Mouse (Mus musculus) stomach, embryonic 14.5 days (tissue): Measurements from ENCODE around the gene Zbtb7b. TPM values are rescaled to one million over a fixed set of nuclear protein-coding genes. Genes with fewer than 3 reads are reported as not detected.

Source experiments
- ATAC-seq: fragments of 200-750 bp; cut with Nextera tagmentation; 2 replicates; pipeline ENCODE4 v1.8.0; 2017; ENCODE audit warnings: low read depth, moderate TSS enrichment; ENCODE audit not compliant: insufficient number of reproducible peaks, insufficient read depth, low FRiP score
- H3K27ac ChIP-seq: fragments of 300-500 bp; sonication (generic); 2 replicates; pipeline ENCODE4 v1.5.1; 2014; ENCODE audit warnings: mild to moderate bottlenecking, low read length, moderate library complexity, mixed read lengths
- H3K27me3 ChIP-seq: fragments of 300-500 bp; sonication (generic); 2 replicates; pipeline ENCODE4 v1.6.1; 2014; ENCODE audit warnings: low read length, control low read depth, mixed read lengths; ENCODE audit not compliant: control insufficient read depth, insufficient read depth
- H3K36me3 ChIP-seq: fragments of 300-500 bp; sonication (generic); 2 replicates; pipeline ENCODE4 v1.6.1; 2014; ENCODE audit warnings: mild to moderate bottlenecking, control low read depth, low read length, moderate library complexity, mixed read lengths; ENCODE audit not compliant: control insufficient read depth, insufficient read depth
- H3K4me1 ChIP-seq: fragments of 300-500 bp; sonication (generic); 2 replicates; pipeline ENCODE4 v1.6.1; 2014; ENCODE audit warnings: low read length, control low read depth, mixed read lengths; ENCODE audit not compliant: control insufficient read depth, insufficient read depth
- H3K4me2 ChIP-seq: fragments of 300-500 bp; sonication (generic); replicated peaks from 2 replicates; pipeline ENCODE4 v1.6.1; 2014; ENCODE audit warnings: low read depth, low read length, control low read depth
- H3K4me3 ChIP-seq: fragments of 300-500 bp; sonication (generic); 2 replicates; pipeline ENCODE4 v1.5.1; 2014; ENCODE audit warnings: low read depth, low read length, control low read depth
- H3K9ac ChIP-seq: fragments of 300-500 bp; sonication (generic); replicated peaks from 2 replicates; pipeline ENCODE4 v1.6.1; 2014; ENCODE audit warnings: low read depth, mild to moderate bottlenecking, control low read depth, low read length, moderate library complexity, mixed read lengths
- H3K9me3 ChIP-seq: fragments of 300-500 bp; sonication (generic); 2 replicates; pipeline ENCODE4 v1.6.1; 2016; ENCODE audit warnings: low read depth, low read length, control low read depth; ENCODE audit not compliant: control insufficient read depth
- WGBS: fragments of 180-500 bp; shearing (Covaris S2); extraction: QIAGEN DNeasy Blood & Tissue Kit; methylation state at CpG from one replicate; pipeline ENCODE4 v1.1.7; 2014; 5-methylcytosine and 5-hydroxymethylcytosine counted together
- polyA plus RNA-seq: library from polyadenylated mRNA; unstranded; fragments of >200 nt; fragmentation: Nextera tagmentation; extraction: Ambion mirVana; gene quantifications from 2 replicates; pipeline ENCODE4 v1.2.1, GENCODE M21; 2014

The Zbtb7b gene
- polyA plus RNA-seq, 1 experiment from 2014 or later: 4.5 TPM

DNA sequence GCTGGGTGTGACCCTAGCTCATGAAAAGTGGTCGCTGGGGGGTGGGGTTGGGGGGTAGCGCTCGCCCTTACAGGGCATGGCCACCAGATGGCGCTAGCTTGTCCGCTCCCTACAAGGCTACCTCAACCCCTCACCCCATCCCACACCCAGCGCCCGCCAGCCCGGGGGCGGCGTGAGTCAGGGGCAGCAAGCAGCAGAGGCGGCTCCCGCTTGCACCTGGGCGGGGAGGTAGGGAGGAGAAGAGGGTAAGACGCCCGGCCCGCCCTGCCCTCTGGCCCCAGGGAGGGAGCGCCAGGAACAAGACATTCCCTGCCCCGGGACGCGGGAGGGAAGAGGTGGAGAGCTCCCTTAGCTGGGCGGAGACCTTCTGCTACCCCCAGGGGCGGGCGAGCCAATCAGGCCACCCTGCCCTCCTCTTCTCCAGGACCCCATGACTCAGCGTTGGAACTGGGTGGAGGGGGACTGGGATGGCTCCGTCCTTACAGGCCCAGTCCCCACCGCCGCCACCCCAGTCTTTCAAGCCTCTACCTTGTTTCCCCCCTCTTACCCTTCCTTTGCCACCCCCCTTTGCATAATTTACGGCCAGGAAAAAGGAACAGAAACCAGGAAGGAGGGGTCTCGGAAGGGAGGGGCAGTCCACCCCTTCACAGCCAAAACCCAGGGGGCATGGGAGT, 16.0 kb downstream of the Zbtb7b start:
- Histone ChIP-seq H3K36me3 (no peaks in the 10 kb centered on the region; the same call in 1 of the 2 replicates), H3K27ac (peak overlapping the region; percentile 66; the same call in 1 of the 2 replicates), H3K4me1 (peaks cover 12% of the 10 kb centered on the region), H3K27me3 (no peaks in the 10 kb centered on the region), H3K4me2 (peak overlapping the region; percentile 58), H3K4me3 (peak overlapping the region; percentile 43), H3K9ac (peak overlapping the region; percentile 33; the same call in 1 of the 2 replicates), H3K9me3 (no peaks in the 10 kb centered on the region)
- 1% methylated on average over 29 of the region's 29 CpGs for WGBS
- ATAC-seq: peak; percentile 90

DNA sequence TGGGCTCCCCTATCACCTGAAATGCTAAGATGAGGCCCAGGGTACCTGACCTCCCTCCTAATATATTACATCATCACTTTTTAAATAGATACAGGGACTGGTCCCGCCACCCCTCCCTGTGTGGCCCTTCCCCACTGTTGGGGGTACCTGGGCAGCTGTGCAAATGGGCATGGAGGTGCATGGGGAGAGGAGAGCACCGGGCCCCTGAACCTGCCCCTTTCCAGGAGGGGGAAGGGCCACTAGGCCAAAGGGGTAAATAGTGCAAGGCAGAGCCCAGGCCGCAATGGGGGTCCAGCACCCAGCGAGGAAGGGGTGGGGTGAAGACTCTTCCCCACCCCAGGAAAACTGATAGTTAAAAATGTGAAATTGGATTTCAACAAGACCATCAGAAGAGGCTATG, 16.7 kb downstream of the Zbtb7b start:
- H3K27ac ChIP-seq: no peak overlapping the region

DNA sequence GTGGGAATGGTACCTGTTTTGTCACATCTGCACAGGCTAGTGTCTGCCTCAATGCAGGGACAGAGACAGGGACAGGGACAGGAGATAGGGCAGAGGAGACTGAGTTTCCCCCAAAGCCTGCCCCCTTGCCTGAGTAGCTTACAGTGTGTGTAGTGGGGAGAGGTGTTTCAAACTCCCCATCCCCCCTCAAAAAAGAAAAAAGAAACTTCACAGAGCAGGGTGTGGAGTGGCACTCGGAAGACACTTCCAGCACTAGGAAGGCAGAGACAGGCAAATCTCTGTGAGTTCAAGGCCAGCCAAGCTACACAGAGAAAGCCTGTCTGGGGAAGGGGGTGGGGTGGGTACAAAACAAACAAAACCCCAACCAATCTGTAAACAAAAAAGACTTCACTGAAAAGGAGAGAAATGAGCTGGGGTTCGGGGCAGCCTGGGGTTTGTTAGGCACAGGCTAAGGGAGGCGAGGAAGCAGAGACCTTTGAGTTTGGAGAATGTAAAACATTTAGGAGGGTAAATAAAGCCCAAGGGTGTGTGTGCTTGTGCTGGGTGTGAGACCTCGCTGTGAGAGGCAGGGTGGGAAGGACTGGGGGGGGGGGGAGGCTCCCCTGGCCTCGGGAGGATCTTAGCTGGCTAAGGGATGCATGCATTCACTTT, 20.9 kb downstream of the Zbtb7b start:
- Histone ChIP-seq H3K4me1 (peaks cover 10% of the 10 kb centered on the region), H3K27me3 (no peaks in the 10 kb centered on the region), H3K4me3 (no peak overlapping the region), H3K4me2 (no peak overlapping the region), H3K9me3 (no peaks in the 10 kb centered on the region), H3K36me3 (no peaks in the 10 kb centered on the region), H3K27ac (no peak overlapping the region), H3K9ac (no peak overlapping the region)
- ATAC-seq: no peak
- 31% methylated on average over 5 of the region's 5 CpGs for WGBS

More for the DNA sequence above, 16.7 kb downstream of the Zbtb7b start:
- peak overlapping the region; percentile 33; the same call in 1 of the 2 replicates for H3K9ac ChIP-seq
- H3K9me3 ChIP-seq: no peaks in the 10 kb centered on the region
- H3K4me1 ChIP-seq: peaks cover 12% of the 10 kb centered on the region
- peak overlapping the region; percentile 43; the same call in 1 of the 2 replicates for H3K4me3 ChIP-seq
- no peaks in the 10 kb centered on the region; the same call in 1 of the 2 replicates for H3K36me3 ChIP-seq
- no peak for ATAC-seq
- H3K27me3 ChIP-seq: no peaks in the 10 kb centered on the region
- H3K4me2 ChIP-seq: peak overlapping the region; percentile 58
- WGBS: 72% methylated on average over 4 of the region's 4 CpGs

DNA sequence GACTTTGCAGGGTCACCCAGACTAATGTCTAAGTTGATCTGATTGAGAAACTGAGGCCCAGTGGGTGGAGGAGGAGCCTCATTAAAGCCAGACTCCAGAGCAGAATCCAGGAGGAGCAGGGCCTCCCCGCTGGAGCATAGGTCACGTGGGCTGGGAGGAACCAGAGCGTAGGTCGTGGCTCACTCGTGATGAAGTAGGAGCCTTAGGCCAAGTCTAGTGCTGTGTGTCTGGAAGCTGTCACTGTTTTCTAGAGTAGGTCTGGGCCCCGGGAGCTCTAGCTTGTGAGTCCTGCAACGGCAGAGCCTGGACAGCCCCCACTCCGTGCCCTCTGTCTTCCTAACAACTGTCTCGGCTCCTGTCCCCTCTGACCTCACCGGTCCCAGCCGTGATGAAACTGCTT, 27.2 kb downstream of the Zbtb7b start:
- ATAC-seq: no peak
- H3K9ac ChIP-seq: no peak overlapping the region
- no peak overlapping the region for H3K27ac ChIP-seq
- no peaks in the 10 kb centered on the region for H3K27me3 ChIP-seq
- no peaks in the 10 kb centered on the region for H3K36me3 ChIP-seq
- no peaks in the 10 kb centered on the region for H3K9me3 ChIP-seq
- H3K4me1 ChIP-seq: 0 out of 2 replicates have a peak, but pooled peaks cover 4% of the 10 kb centered on the region
- H3K4me3 ChIP-seq: no peak overlapping the region
- no peak overlapping the region for H3K4me2 ChIP-seq
- WGBS: 59% methylated on average over 11 of the region's 11 CpGs

DNA sequence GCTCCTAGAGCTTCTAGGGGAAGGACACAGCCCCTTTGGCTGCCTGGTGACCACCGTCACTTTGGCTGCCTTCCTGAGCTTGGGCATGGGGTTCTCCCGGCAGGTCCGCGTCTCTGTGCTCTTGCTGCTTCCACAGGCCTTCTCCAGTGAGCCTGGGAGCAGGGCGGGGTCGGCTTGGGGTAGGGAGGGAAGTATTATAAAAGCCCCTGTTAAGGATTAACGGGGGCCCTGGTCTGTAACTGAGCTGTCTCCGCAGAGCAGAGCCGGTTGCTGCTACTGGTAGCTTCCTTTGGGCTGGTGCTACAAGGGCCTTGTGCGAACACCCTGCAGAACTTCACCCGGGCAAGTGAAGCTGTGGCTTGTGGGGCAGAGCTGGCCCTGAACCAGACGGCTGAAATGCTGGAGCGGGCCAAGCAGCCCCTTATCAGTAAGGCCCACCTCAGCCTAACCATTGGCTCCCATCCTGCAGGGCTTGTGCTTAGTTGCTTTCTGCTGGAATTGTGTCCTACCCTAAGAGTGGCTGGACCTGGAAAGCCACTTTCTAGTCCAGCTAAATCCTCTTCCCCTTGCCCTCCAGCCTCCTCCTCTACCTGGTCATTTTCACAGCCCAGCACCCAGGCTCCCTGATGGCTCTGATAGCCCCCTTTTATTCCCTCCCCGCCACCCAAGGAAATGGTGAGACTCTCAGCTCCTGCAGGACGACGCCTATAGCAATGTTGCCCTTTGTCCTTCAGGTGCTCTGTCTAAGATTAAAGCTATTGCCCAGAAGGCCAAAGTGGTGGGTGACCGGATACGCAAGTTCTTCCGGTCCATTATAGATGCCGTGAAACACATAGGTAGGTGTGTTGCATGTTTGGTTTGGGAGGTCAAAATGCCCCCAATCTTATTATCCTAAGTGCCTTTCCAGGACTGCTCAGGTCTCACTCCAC, 28.8 kb downstream of the Zbtb7b start:
- H3K36me3 ChIP-seq: no peaks in the 10 kb centered on the region
- H3K4me1 ChIP-seq: 0 out of 2 replicates have a peak, but pooled peaks cover 4% of the 10 kb centered on the region
- H3K27ac ChIP-seq: no peak overlapping the region
- H3K9me3 ChIP-seq: no peaks in the 10 kb centered on the region
- H3K27me3 ChIP-seq: no peaks in the 10 kb centered on the region
- H3K4me3 ChIP-seq: no peak overlapping the region
- H3K4me2 ChIP-seq: no peak overlapping the region
- no peak for ATAC-seq
- H3K9ac ChIP-seq: 0 out of 2 replicates have a peak overlapping the region, but pooled peaks have one; percentile 33
- WGBS: 63% methylated on average over 20 of the region's 20 CpGs

DNA sequence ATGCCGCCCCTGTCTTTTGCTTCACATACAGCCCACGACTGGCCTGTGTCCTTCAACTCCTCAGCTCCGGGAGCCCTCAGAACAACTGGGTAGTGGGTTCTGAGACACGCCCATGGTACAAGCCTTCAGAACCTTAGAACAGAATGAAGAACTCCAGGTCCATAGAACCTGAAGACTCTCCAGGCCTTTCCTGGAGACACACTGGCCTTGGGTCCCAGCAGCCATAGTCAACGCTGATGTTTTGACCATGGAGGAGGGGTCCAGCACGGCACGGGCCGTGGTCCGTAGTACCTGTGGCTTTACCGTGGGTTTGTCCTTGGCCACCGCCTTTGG, 29.5 kb downstream of the Zbtb7b start, which contains the start of gene Dcst1:
Dcst1 (minus strand) TSS at position 101 of the 333 bp plus-strand sequence.
- 91% methylated on average over 11 of the region's 11 CpGs for WGBS
- ATAC-seq: no peak
- no peak within 1 kb of the TSS for H3K4me3 ChIP-seq
- 0 out of 2 replicates have a peak within 1 kb of the TSS, but pooled peaks have one; percentile 33 for H3K9ac ChIP-seq
- H3K4me1 ChIP-seq: 0 out of 2 replicates have a peak, but pooled peaks cover 4% of the 10 kb centered on the region
- H3K9me3 ChIP-seq: no peaks in the 10 kb centered on the region
- no peak within 1 kb of the TSS for H3K4me2 ChIP-seq
- H3K27me3 ChIP-seq: no peaks in the 10 kb centered on the region
- H3K27ac ChIP-seq: no peak within 1 kb of the TSS
- no peaks in the 10 kb centered on the region for H3K36me3 ChIP-seq

DNA sequence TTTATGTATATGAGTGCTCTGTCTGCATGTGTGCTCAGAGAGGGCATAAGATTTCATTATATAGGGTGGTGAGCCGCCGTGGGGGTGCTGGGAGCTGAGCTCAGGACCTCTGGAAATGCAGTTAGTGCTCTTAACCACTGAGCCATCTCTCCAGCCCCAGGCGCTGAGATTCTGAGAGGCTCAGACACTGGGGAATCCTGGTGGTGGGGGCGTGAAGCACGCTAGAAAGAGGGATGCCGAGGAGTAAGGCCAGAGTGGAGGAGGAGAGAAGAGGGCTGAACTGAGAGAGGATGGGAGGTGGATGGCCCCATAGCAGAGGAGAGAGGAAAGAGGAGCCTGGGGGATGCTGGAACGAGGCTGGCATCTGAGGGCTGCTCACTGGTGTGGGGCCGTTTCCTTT, 29.9 kb downstream of the Zbtb7b start:
- Histone ChIP-seq H3K27me3 (no peaks in the 10 kb centered on the region), H3K4me3 (no peak overlapping the region), H3K27ac (no peak overlapping the region), H3K9me3 (no peaks in the 10 kb centered on the region), H3K4me1 (0 out of 2 replicates have a peak, but pooled peaks cover 4% of the 10 kb centered on the region), H3K9ac (no peak overlapping the region), H3K36me3 (no peaks in the 10 kb centered on the region), H3K4me2 (no peak overlapping the region)
- no peak for ATAC-seq
- WGBS: 63% methylated on average over 8 of the region's 8 CpGs

DNA sequence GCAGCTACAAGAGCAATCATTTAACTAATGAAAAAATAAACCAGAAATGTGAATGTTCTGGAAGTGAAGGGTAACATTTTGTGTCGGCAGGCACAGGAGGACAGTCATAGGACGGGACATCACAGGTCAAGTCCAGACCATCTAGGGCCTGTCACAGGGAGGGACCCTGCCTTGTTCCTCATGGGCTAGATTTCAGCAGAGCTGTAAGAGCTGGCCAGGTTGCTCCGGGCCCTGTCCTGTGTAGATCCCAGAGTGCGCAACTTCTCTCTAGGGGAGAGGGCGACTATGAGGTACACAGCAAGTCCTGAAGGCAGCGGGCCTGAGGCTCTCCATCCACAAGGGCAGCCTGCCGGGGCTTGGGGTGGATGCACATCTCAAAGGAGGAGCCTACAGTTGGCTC, 32.9 kb downstream of the Zbtb7b start, which contains the start of gene Dcst2:
Dcst2 (plus strand) TSS at position 301 of the 400 bp plus-strand sequence.
- H3K36me3 ChIP-seq: no peaks in the 10 kb centered on the region
- H3K27ac ChIP-seq: no peak within 1 kb of the TSS
- ATAC-seq: no peak
- WGBS: 81% methylated on average over 7 of the region's 7 CpGs
- no peaks in the 10 kb centered on the region for H3K27me3 ChIP-seq
- no peak within 1 kb of the TSS for H3K9ac ChIP-seq
- H3K4me2 ChIP-seq: no peak within 1 kb of the TSS
- no peaks in the 10 kb centered on the region for H3K9me3 ChIP-seq
- H3K4me1 ChIP-seq: 0 out of 2 replicates have a peak, but pooled peaks cover 4% of the 10 kb centered on the region
- no peak within 1 kb of the TSS for H3K4me3 ChIP-seq
